Mouse (Mus musculus): Measurements from ENCODE around the gene Plekha6.

- TF ChIP-seq CTCF (IDR thresholded peaks at IDR 0.05; ENCODE audit: low read depth, low read length) (no peak), POLR2A (IDR thresholded peaks at IDR 0.05; ENCODE audit: borderline replicate concordance, low read depth, low read length) (no peak)
These were observed 29.1 kb upstream of the Plekha6 start for GRCm38 (mm10) chr1:133134881-133135280.
